Mouse (Mus musculus): ENCODE measurements around the gene Efcab5.
"Not testable (repeated sequence)": the region's sequence is repeated elsewhere in the genome, so short reads cannot be mapped to it uniquely, and the experiment has no call there.

The Efcab5 gene

GRCm38 (mm10) chr11:77179771-77180170, 9.0 kb downstream of the Efcab5 start:
- DNase-seq (ENCODE audit: low spot score in 2 of 2), result no peak

DNA sequence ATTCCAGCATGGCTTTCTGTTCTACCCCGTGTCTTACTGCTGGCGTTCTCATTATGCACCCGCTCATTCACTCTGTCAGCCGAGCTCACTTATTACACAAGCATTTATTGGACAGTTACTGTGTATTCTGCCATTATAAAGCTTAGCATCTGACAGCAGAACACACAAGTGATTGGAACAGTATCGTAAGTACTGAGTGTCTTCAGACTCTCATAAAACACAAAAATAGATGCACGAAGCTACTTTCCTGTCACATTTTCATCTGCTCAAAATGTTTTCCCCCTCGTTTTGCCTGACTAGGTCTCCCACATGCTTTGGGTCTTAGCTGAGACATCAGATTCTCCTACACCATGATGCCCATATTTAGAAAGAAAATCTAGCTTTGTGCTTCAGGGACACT, 14.2 kb downstream of the Efcab5 start:
- DNase-seq (ENCODE audit: low spot score in 2 of 2), result peak in 1 of 2 experiments; percentile 20

DNA sequence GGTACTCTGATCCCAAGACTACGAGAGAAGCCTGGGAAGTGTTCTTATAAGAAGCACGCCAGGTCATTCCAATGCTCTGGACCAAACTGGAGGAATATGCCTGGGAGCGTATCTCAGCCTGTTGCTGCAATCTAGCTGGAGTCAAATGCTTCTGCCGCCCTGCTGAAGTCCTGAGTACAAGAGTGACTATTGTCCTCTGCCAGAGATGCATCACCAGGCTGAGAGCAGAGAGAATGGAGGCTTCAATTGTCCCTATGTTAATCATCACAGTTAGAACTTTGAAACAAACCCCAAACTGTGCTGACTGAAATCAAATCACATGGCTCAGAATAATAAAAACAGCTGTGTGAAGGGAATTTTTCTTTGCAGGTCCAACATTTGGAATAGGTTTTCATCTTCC, 15.0 kb downstream of the Efcab5 start:
- DNase-seq (ENCODE audit: low spot score in 2 of 2), result no peak

DNA sequence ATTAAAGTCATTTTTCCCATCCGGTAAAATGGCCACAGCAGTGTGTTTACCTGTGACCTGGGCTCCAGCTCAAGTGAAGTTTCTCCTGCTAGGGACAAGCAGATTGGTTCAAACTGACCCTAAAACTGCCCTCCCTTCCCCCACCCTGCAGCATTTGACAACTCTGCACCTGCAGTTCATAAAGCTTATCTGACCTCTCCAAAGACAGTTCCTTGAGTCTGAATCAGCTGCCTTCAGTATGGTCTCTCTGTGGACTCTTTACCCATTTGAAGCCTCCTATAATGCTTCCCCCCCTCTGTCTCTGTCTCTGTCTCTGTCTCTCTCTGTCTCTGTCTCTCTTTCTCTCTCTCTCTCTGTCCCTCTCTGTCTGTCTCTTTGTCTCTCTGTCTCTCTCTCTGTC, 28.0 kb downstream of the Efcab5 start:
- no peak for DNase-seq (ENCODE audit: low spot score in 2 of 2)

DNA sequence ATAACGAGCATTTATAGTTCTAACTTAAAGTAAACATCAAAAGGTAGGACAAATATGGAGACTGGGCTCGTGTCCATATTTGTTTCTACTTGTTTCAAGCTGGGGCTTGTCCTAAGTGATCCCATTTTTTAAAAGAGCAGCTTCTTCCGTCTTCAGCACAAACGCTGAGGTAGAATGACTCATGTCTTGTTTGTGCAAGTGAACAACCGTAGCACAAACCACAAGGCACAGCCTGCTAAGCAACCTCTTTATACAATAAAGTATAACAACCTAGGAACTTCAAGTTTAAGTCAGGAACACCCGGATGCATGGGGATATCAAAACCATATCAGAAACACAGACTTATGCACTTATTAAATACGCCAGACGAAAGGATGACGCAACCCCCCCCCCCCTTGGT, 28.4 kb downstream of the Efcab5 start:
- no peak for DNase-seq (ENCODE audit: low spot score in 2 of 2)

DNA sequence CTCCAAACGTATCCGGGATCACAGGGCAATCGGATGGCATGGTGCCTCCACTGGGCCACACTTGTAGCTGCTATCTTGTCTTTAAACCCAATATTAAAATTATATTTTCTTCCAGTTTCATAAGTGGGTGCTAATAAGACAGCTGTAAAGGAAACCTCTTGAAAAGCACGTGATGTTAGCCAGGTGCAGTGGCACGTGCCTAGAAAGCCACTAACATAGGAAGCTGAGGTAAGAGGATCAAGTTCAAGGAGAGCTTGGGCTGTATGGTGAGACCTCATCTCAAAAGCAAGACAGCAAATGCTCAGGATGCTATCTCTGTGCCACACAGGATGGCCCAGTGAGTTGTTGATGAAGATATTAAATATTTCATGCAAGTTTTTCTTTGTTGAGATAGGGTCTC, 34.6 kb downstream of the Efcab5 start:
- no peak for DNase-seq (ENCODE audit: low spot score in 2 of 2)

- no peak for DNase-seq (ENCODE audit: low spot score in 2 of 2)
Measured at GRCm38 (mm10) chr11:77150806-77151205, 38.0 kb downstream of the Efcab5 start.

- not testable (repeated sequence) for DNase-seq (ENCODE audit: low spot score in 2 of 2)
Measured at GRCm38 (mm10) chr11:77149783-77150630, 38.8 kb downstream of the Efcab5 start.

GRCm38 (mm10) chr11:77148774-77149173, 40.0 kb downstream of the Efcab5 start:
- DNase-seq (ENCODE audit: low spot score in 2 of 2), result no peak

DNA sequence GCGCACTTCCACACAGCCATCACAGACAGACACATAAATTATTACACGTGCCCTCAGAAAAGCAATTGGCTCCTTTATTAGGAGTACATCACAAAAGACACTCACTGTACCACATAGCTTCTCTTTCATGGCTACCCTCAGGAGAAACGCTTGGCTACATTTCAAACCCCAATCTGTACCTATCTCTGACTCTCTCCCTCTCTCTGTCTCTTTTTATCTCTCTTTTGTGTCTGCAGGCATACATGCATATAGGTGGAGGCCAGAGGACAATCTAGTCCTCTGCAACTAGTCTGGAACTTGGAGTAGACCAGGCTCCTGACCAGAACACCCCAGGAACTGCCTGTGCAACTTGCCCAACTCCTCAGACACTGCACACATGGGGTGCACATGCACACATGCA, 41.0 kb downstream of the Efcab5 start:
- no peak for DNase-seq (ENCODE audit: low spot score in 2 of 2)

GRCm38 (mm10) chr11:77145423-77145822, 43.3 kb downstream of the Efcab5 start:
- no peak for DNase-seq (ENCODE audit: low spot score in 2 of 2)

GRCm38 (mm10) chr11:77141938-77142337, 46.8 kb downstream of the Efcab5 start:
- DNase-seq (ENCODE audit: low spot score in 2 of 2), result no peak

DNA sequence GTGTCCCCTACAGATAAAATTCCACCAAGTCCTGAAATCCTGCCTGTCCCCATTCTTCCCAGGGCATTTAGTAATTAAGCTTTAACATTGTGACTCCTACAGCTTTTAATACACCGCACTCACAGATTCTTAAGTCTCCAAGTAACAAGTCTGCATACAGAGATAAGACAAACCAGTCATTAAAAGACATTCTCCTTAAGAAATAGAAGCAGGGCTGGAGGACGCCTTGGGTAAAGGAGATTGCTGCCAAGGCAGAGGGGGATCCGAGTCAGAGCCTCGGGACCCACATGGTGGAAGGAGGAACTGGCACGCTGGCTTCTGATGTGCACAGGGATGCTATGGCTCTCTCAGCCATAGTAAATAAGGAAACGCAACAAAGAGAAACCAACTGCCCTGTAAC, 48.8 kb downstream of the Efcab5 start:
- no peak for DNase-seq (ENCODE audit: low spot score in 2 of 2)

- DNase-seq (ENCODE audit: low spot score in 2 of 2), result no peak
Measured at GRCm38 (mm10) chr11:77133450-77133849, 55.3 kb downstream of the Efcab5 start.

DNA sequence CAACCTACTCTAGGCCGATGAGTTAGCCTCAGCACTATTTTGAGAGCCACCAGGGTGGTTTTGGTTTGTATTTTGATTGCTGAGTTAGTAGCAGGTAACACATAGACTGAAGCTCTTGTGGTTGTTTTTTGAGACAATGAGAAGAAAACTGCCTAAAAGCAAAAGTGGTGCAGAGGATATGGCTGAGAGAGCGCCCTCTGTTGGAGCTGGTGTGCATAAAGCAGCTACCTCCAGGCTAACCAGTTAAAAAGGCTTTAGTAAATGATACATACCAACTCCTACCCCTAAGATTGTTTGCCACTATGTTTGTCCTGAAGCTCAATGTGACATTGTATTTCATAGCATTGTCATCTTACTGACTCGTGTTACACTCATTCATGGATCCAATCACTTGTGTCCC, 56.2 kb downstream of the Efcab5 start:
- no peak for DNase-seq (ENCODE audit: low spot score in 2 of 2)

DNA sequence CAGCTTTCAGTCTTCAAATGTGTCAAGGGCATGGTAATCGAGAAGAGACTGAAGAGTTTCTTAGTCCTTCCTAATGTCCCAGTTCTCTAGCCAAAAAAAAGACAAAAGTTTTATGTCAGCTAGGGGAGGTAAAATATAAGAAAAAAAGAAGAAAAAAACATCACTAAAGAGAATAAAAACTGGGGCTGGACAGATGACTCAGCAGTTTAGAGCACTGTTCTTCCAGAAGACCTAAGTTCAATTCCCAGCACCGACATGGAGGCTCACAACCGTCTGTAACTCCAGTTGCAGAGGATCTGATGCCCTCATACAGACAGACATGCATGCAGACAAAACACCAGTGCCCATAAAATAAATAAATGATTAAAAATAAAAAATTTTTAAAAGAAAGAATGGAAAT, 60.2 kb downstream of the Efcab5 start:
- no peak for DNase-seq (ENCODE audit: low spot score in 2 of 2)

- no peak for DNase-seq (ENCODE audit: low spot score in 2 of 2)
Measured at GRCm38 (mm10) chr11:77111141-77111540, 77.6 kb downstream of the Efcab5 start.

DNA sequence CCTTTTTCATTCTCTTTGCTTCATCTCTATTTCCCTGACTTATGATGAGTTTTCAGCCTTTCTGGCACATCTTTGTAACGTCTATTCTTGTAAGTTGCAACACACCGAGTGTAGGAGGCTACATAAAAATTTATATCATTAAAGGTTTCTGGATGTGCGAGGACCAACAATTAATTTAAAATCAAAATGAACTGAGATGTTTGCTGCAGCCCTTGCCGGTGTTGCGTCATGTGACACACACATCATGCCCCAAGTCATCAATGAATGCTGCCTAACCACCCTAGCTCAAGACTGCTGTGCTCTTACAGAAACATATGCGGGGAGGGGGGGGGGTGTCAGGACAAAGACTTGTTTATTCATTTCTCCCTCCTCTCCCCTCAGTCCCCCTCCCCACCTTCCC, 80.3 kb downstream of the Efcab5 start:
- no peak for DNase-seq (ENCODE audit: low spot score in 2 of 2)

GRCm38 (mm10) chr11:77107872-77108271, 80.9 kb downstream of the Efcab5 start:
- not testable (repeated sequence) for DNase-seq (ENCODE audit: low spot score in 2 of 2)

- DNase-seq (ENCODE audit: low spot score in 2 of 2), result no peak
Measured at GRCm38 (mm10) chr11:77106961-77107360, 81.8 kb downstream of the Efcab5 start.

GRCm38 (mm10) chr11:77100137-77100937, 88.4 kb downstream of the Efcab5 start:
- DNase-seq (ENCODE audit: low spot score in 2 of 2), result peak; percentile 84 to 85

GRCm38 (mm10) chr11:77098332-77098972, 90.3 kb downstream of the Efcab5 start:
- DNase-seq (ENCODE audit: low spot score in 2 of 2), result no peak

Data from right cerebral cortex, adult 2 months (tissue).